Mouse (Mus musculus): ENCODE data around the gene Them5. TPM values are rescaled to one million over a fixed set of nuclear protein-coding genes. Genes with fewer than 3 reads are reported as not detected.

Gene Them5
- polyA plus RNA-seq (2014; fragmentation: Nextera tagmentation; extraction: Ambion mirVana), result 0.19 TPM in 1 of 2 replicates, not detected in the other

GRCm38 (mm10) chr3:94341959-94342422, at the start of gene Them5:
Gene Them5, plus strand, starts transcription at chr3:94342099.
- no peak within 1 kb of the TSS for H3K9ac ChIP-seq (ENCODE audit: low read length)
- no peaks in the 10 kb centered on the region for H3K4me1 ChIP-seq (ENCODE audit: control insufficient read depth, insufficient read depth, low read length)
- H3K4me2 ChIP-seq (ENCODE audit: low read depth), result no peak within 1 kb of the TSS
- H3K27ac ChIP-seq (ENCODE audit: low read depth, low read length), result no peak within 1 kb of the TSS
- no peaks in the 10 kb centered on the region for H3K27me3 ChIP-seq (ENCODE audit: control insufficient read depth, insufficient read depth, low read length)
- H3K9me3 ChIP-seq (ENCODE audit: control insufficient read depth, low read length), result no peaks in the 10 kb centered on the region
- DNase-seq (ENCODE audit: low spot score), result no peak
- no peak for ATAC-seq (ENCODE audit: insufficient read depth, low FRiP score, low TSS enrichment)
- no peak within 1 kb of the TSS for H3K4me3 ChIP-seq (ENCODE audit: low read depth, low read length)
- no peaks in the 10 kb centered on the region for H3K36me3 ChIP-seq (ENCODE audit: control insufficient read depth, insufficient read depth, low read length)
- 73% methylated on average over 3 of the region's 3 CpGs for WGBS

- H3K9me3 ChIP-seq (ENCODE audit: control insufficient read depth, low read length), result no peaks in the 10 kb centered on the region
- no peak overlapping the region for H3K27ac ChIP-seq (ENCODE audit: low read depth, low read length)
- no peak overlapping the region for H3K9ac ChIP-seq (ENCODE audit: low read length)
- H3K36me3 ChIP-seq (ENCODE audit: control insufficient read depth, insufficient read depth, low read length), result no peaks in the 10 kb centered on the region
- H3K4me3 ChIP-seq (ENCODE audit: low read depth, low read length), result no peak overlapping the region
- no peaks in the 10 kb centered on the region for H3K27me3 ChIP-seq (ENCODE audit: control insufficient read depth, insufficient read depth, low read length)
- no peak overlapping the region for H3K4me2 ChIP-seq (ENCODE audit: low read depth)
- DNase-seq (ENCODE audit: low spot score) (no peak), ATAC-seq (ENCODE audit: insufficient read depth, low FRiP score, low TSS enrichment) (no peak)
- 81% methylated on average over 1 of the region's 1 CpGs for WGBS
- no peaks in the 10 kb centered on the region for H3K4me1 ChIP-seq (ENCODE audit: control insufficient read depth, insufficient read depth, low read length)
Measured at GRCm38 (mm10) chr3:94305457-94305856, 36.4 kb upstream of the Them5 start.

GRCm38 (mm10) chr3:94306975-94307374, 34.9 kb upstream of the Them5 start:
- ATAC-seq (ENCODE audit: insufficient read depth, low FRiP score, low TSS enrichment) (no peak), DNase-seq (ENCODE audit: low spot score) (no peak)
- H3K9ac ChIP-seq (ENCODE audit: low read length), result no peak overlapping the region
- H3K27ac ChIP-seq (ENCODE audit: low read depth, low read length), result no peak overlapping the region
- H3K9me3 ChIP-seq (ENCODE audit: control insufficient read depth, low read length), result no peaks in the 10 kb centered on the region
- H3K27me3 ChIP-seq (ENCODE audit: control insufficient read depth, insufficient read depth, low read length), result no peaks in the 10 kb centered on the region
- H3K36me3 ChIP-seq (ENCODE audit: control insufficient read depth, insufficient read depth, low read length), result no peaks in the 10 kb centered on the region
- 0 out of 2 replicates have a peak, but pooled peaks cover 3% of the 10 kb centered on the region for H3K4me1 ChIP-seq (ENCODE audit: control insufficient read depth, insufficient read depth, low read length)
- no peak overlapping the region for H3K4me2 ChIP-seq (ENCODE audit: low read depth)
- no peak overlapping the region for H3K4me3 ChIP-seq (ENCODE audit: low read depth, low read length)

- no peaks in the 10 kb centered on the region for H3K9me3 ChIP-seq (ENCODE audit: control insufficient read depth, low read length)
- ATAC-seq (ENCODE audit: insufficient read depth, low FRiP score, low TSS enrichment) (peak; percentile 98), DNase-seq (ENCODE audit: low spot score) (peak; percentile 93)
- 0 out of 2 replicates have a peak, but pooled peaks cover 3% of the 10 kb centered on the region for H3K4me1 ChIP-seq (ENCODE audit: control insufficient read depth, insufficient read depth, low read length)
- H3K27me3 ChIP-seq (ENCODE audit: control insufficient read depth, insufficient read depth, low read length), result no peaks in the 10 kb centered on the region
- H3K4me3 ChIP-seq (ENCODE audit: low read depth, low read length), result peak within 1 kb of the TSS; percentile 39
- peak within 1 kb of the TSS; percentile 63 for H3K9ac ChIP-seq (ENCODE audit: low read length)
- peak within 1 kb of the TSS; percentile 62 for H3K27ac ChIP-seq (ENCODE audit: low read depth, low read length)
- H3K4me2 ChIP-seq (ENCODE audit: low read depth), result peak within 1 kb of the TSS; percentile 50
- no peaks in the 10 kb centered on the region for H3K36me3 ChIP-seq (ENCODE audit: control insufficient read depth, insufficient read depth, low read length)
- WGBS, result 3% methylated on average over 47 of the region's 47 CpGs
Measured at GRCm38 (mm10) chr3:94309633-94310363, 32.1 kb upstream of the Them5 start, which contains the start of gene Them4. Gene Them4, plus strand, starts transcription at chr3:94310089.

GRCm38 (mm10) chr3:94310491-94310890, 31.4 kb upstream of the Them5 start:
- H3K9ac ChIP-seq (ENCODE audit: low read length), result peak overlapping the region; percentile 63
- peak overlapping the region; percentile 39 for H3K4me3 ChIP-seq (ENCODE audit: low read depth, low read length)
- 53% methylated on average over 7 of the region's 7 CpGs for WGBS
- no peak overlapping the region for H3K27ac ChIP-seq (ENCODE audit: low read depth, low read length)
- no peaks in the 10 kb centered on the region for H3K9me3 ChIP-seq (ENCODE audit: control insufficient read depth, low read length)
- no peaks in the 10 kb centered on the region for H3K36me3 ChIP-seq (ENCODE audit: control insufficient read depth, insufficient read depth, low read length)
- 0 out of 2 replicates have a peak, but pooled peaks cover 3% of the 10 kb centered on the region for H3K4me1 ChIP-seq (ENCODE audit: control insufficient read depth, insufficient read depth, low read length)
- no peaks in the 10 kb centered on the region for H3K27me3 ChIP-seq (ENCODE audit: control insufficient read depth, insufficient read depth, low read length)
- ATAC-seq (ENCODE audit: insufficient read depth, low FRiP score, low TSS enrichment) (no peak), DNase-seq (ENCODE audit: low spot score) (no peak)
- peak overlapping the region; percentile 50 for H3K4me2 ChIP-seq (ENCODE audit: low read depth)

- ATAC-seq (ENCODE audit: insufficient read depth, low FRiP score, low TSS enrichment) (no peak), DNase-seq (ENCODE audit: low spot score) (no peak)
- Histone ChIP-seq H3K4me3 (ENCODE audit: low read depth, low read length) (peak overlapping the region; percentile 39), H3K4me1 (ENCODE audit: control insufficient read depth, insufficient read depth, low read length) (0 out of 2 replicates have a peak, but pooled peaks cover 3% of the 10 kb centered on the region), H3K4me2 (ENCODE audit: low read depth) (peak overlapping the region; percentile 50), H3K36me3 (ENCODE audit: control insufficient read depth, insufficient read depth, low read length) (no peaks in the 10 kb centered on the region), H3K27ac (ENCODE audit: low read depth, low read length) (no peak overlapping the region), H3K9me3 (ENCODE audit: control insufficient read depth, low read length) (no peaks in the 10 kb centered on the region), H3K9ac (ENCODE audit: low read length) (no peak overlapping the region), H3K27me3 (ENCODE audit: control insufficient read depth, insufficient read depth, low read length) (no peaks in the 10 kb centered on the region)
- WGBS, result 79% methylated on average over 6 of the region's 6 CpGs
Measured at GRCm38 (mm10) chr3:94310911-94311310, 31.0 kb upstream of the Them5 start.

GRCm38 (mm10) chr3:94311376-94311775, 30.5 kb upstream of the Them5 start:
- H3K4me1 ChIP-seq (ENCODE audit: control insufficient read depth, insufficient read depth, low read length), result 0 out of 2 replicates have a peak, but pooled peaks cover 3% of the 10 kb centered on the region
- H3K4me2 ChIP-seq (ENCODE audit: low read depth), result no peak overlapping the region
- H3K27ac ChIP-seq (ENCODE audit: low read depth, low read length), result no peak overlapping the region
- H3K36me3 ChIP-seq (ENCODE audit: control insufficient read depth, insufficient read depth, low read length), result no peaks in the 10 kb centered on the region
- no peak overlapping the region for H3K4me3 ChIP-seq (ENCODE audit: low read depth, low read length)
- H3K27me3 ChIP-seq (ENCODE audit: control insufficient read depth, insufficient read depth, low read length), result no peaks in the 10 kb centered on the region
- H3K9ac ChIP-seq (ENCODE audit: low read length), result no peak overlapping the region
- 79% methylated on average over 4 of the region's 4 CpGs for WGBS
- DNase-seq (ENCODE audit: low spot score) (no peak), ATAC-seq (ENCODE audit: insufficient read depth, low FRiP score, low TSS enrichment) (no peak)
- no peaks in the 10 kb centered on the region for H3K9me3 ChIP-seq (ENCODE audit: control insufficient read depth, low read length)

- ATAC-seq (ENCODE audit: insufficient read depth, low FRiP score, low TSS enrichment), result no peak
- no peak overlapping the region for H3K27ac ChIP-seq (ENCODE audit: low read depth, low read length)
- H3K9ac ChIP-seq (ENCODE audit: low read length), result no peak overlapping the region
- no peak overlapping the region for H3K4me2 ChIP-seq (ENCODE audit: low read depth)
- no peaks in the 10 kb centered on the region for H3K27me3 ChIP-seq (ENCODE audit: control insufficient read depth, insufficient read depth, low read length)
- 55% methylated on average over 3 of the region's 3 CpGs for WGBS
- no peaks in the 10 kb centered on the region for H3K36me3 ChIP-seq (ENCODE audit: control insufficient read depth, insufficient read depth, low read length)
- H3K9me3 ChIP-seq (ENCODE audit: control insufficient read depth, low read length), result no peaks in the 10 kb centered on the region
- no peak overlapping the region for H3K4me3 ChIP-seq (ENCODE audit: low read depth, low read length)
- no peaks in the 10 kb centered on the region for H3K4me1 ChIP-seq (ENCODE audit: control insufficient read depth, insufficient read depth, low read length)
- no peak for DNase-seq (ENCODE audit: low spot score)
Measured at GRCm38 (mm10) chr3:94328681-94329080, 13.2 kb upstream of the Them5 start.

- no peak overlapping the region for H3K9ac ChIP-seq (ENCODE audit: low read length)
- no peaks in the 10 kb centered on the region for H3K27me3 ChIP-seq (ENCODE audit: control insufficient read depth, insufficient read depth, low read length)
- H3K4me2 ChIP-seq (ENCODE audit: low read depth), result no peak overlapping the region
- H3K27ac ChIP-seq (ENCODE audit: low read depth, low read length), result no peak overlapping the region
- H3K4me1 ChIP-seq (ENCODE audit: control insufficient read depth, insufficient read depth, low read length), result no peaks in the 10 kb centered on the region
- no peak overlapping the region for H3K4me3 ChIP-seq (ENCODE audit: low read depth, low read length)
- no peaks in the 10 kb centered on the region for H3K36me3 ChIP-seq (ENCODE audit: control insufficient read depth, insufficient read depth, low read length)
- no peaks in the 10 kb centered on the region for H3K9me3 ChIP-seq (ENCODE audit: control insufficient read depth, low read length)
- 91% methylated on average over 4 of the region's 4 CpGs for WGBS
- DNase-seq (ENCODE audit: low spot score) (no peak), ATAC-seq (ENCODE audit: insufficient read depth, low FRiP score, low TSS enrichment) (no peak)
Measured at GRCm38 (mm10) chr3:94334442-94334841, 7.5 kb upstream of the Them5 start.

Measured in neural tube, embryonic 11.5 days (tissue).